Mouse (Mus musculus): ENCODE measurements around the gene Naglu. TPM values are rescaled to one million over a fixed set of nuclear protein-coding genes. Genes with fewer than 3 reads are reported as not detected.

The Naglu gene
- total and polyA plus RNA-seq, 3 experiments, result 11.2 to 33.3 (median 13.8) TPM

DNA sequence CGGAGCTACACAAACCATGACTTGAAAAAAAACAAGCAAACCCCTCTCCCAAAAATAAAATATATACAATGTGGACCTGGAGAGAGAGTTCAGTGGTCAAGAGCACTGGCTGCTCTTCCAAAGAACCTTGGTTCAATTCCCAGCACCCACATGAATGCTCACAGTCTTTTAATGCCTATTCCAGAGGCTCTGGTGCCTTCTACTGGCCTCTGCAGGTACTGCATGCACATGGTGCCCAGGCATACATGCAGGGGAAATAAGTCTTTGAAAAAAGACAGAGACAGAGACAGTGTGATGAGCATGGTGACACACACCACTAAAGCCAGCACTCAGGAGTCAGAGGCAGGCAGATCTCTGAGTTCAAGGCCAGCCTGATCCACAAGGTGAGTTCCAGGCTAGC lies 15.8 kb upstream of the Naglu start:
- Histone ChIP-seq H3K27ac (ENCODE audit: insufficient read depth, low read depth) (no peak overlapping the region), H3K79me2 (replicated peaks; ENCODE audit: control insufficient read depth, extremely low read depth, insufficient read depth, poor library complexity, severe bottlenecking) (no peaks in the 10 kb centered on the region), H3K36me3 (replicated peaks in 1 of 2; ENCODE audit: control insufficient read depth in 1 of 2, insufficient read depth in 1 of 2, low read length in 1 of 2) (peaks cover 87 to 99% of the 10 kb centered on the region in 2 experiments), H3K4me2 (ENCODE audit: insufficient read depth, low read depth, poor library complexity, severe bottlenecking) (no peak overlapping the region), H3K4me1 (ENCODE audit: control insufficient read depth in 1 of 2, insufficient read depth in 2 of 2) (peaks cover 1 to 9% of the 10 kb centered on the region in 2 experiments; a peak in 2 of 4 replicates), H3K9ac (ENCODE audit: insufficient read depth, low read depth) (no peak overlapping the region), H3K4me3 (replicated peaks in 1 of 3; ENCODE audit: low read depth in 2 of 3, low read length in 2 of 3, poor library complexity in 1 of 3) (no peak overlapping the region), H3K9me3 (replicated peaks; ENCODE audit: low read length) (peaks cover 12% of the 10 kb centered on the region), H3K27me3 (replicated peaks) (no peaks in the 10 kb centered on the region)
- dilution Hi-C loops (cut with MboI; ENCODE audit: extremely low pct_ligation_motif_present, extremely low pct_unique_long_range_greater_than_20kb, low sequenced_read_pairs) (no loop called here), in situ Hi-C loops (cut with MboI; ENCODE audit: low pct_ligation_motif_present, low pct_unique_long_range_greater_than_20kb, low sequenced_read_pairs) (no loop called here)
- no peak for TF ChIP-seq KAT2A (IDR thresholded peaks at IDR 0.05; ENCODE audit: insufficient replicate concordance, low read length)
- TF ChIP-seq ETS1 (conservative IDR thresholded peaks at IDR 0.05; ENCODE audit: low read depth, low read length), result no peak
- TF ChIP-seq SIN3A (IDR thresholded peaks at IDR 0.05; ENCODE audit: low read length), result no peak
- no peak for TF ChIP-seq GABPA (IDR thresholded peaks at IDR 0.05; ENCODE audit: insufficient replicate concordance, low read depth, low read length)
- TF ChIP-seq CTCF (conservative IDR thresholded peaks at IDR 0.05 in 1 of 2, IDR thresholded peaks at IDR 0.05 in 1 of 2; ENCODE audit: low read depth in 2 of 2, low read length in 2 of 2), result peak; percentile 47 to 68; a peak in 3 of 4 replicates
- TF ChIP-seq RAD21 (IDR thresholded peaks at IDR 0.05; ENCODE audit: low read depth, low read length), result peak; percentile 61
- TF ChIP-seq EP300 (IDR thresholded peaks at IDR 0.05; ENCODE audit: low read length), result no peak
- TF ChIP-seq SMC3 (IDR thresholded peaks at IDR 0.05; ENCODE audit: low read depth, low read length), result peak; percentile 61
- TF ChIP-seq ZKSCAN1 (IDR thresholded peaks at IDR 0.05; ENCODE audit: borderline replicate concordance, low read depth, low read length), result no peak
- TF ChIP-seq NELFE (IDR thresholded peaks at IDR 0.05; ENCODE audit: low read depth, low read length), result no peak
- TF ChIP-seq E2F4 (IDR thresholded peaks at IDR 0.05; ENCODE audit: insufficient replicate concordance, low read depth, low read length), result no peak
- TF ChIP-seq NRF1 (IDR thresholded peaks at IDR 0.05; ENCODE audit: low read depth, low read length), result no peak
- no peak for TF ChIP-seq RCOR1 (conservative IDR thresholded peaks at IDR 0.05; ENCODE audit: low read depth, low read length)
- no peak for TF ChIP-seq IRF4 (IDR thresholded peaks at IDR 0.05; ENCODE audit: low read depth, low read length)
- peak; percentile 30 for DNase-seq (ENCODE audit: extremely low read depth)

DNA sequence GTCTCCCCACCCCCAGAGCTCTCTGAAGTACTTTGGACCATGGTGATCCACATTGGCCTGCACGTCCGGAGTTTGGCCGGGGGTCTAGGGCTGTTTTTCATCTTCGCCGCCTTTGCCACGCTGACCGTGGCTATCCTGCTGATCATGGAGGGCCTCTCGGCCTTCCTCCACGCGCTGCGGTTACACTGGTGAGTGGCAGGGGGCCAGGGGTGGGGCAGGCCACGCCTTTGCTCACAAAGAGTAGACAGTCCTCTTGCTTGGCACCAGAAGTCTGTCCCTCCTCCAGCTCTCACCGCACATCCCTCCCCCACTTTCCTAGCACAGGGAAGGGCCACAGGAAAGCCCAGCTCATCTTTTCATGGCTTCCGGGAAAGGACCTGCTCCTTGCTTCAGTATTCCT lies 14.4 kb upstream of the Naglu start:
- Histone ChIP-seq H3K4me3 (replicated peaks in 1 of 3; ENCODE audit: low read depth in 2 of 3, low read length in 2 of 3, poor library complexity in 1 of 3) (no peak overlapping the region), H3K79me2 (replicated peaks; ENCODE audit: control insufficient read depth, extremely low read depth, insufficient read depth, poor library complexity, severe bottlenecking) (no peaks in the 10 kb centered on the region), H3K27me3 (replicated peaks) (no peaks in the 10 kb centered on the region), H3K4me2 (ENCODE audit: insufficient read depth, low read depth, poor library complexity, severe bottlenecking) (no peak overlapping the region), H3K36me3 (replicated peaks in 1 of 2; ENCODE audit: control insufficient read depth in 1 of 2, insufficient read depth in 1 of 2, low read length in 1 of 2) (peaks cover 86 to 100% of the 10 kb centered on the region in 2 experiments), H3K9me3 (replicated peaks; ENCODE audit: low read length) (peaks cover 12% of the 10 kb centered on the region), H3K4me1 (ENCODE audit: control insufficient read depth in 1 of 2, insufficient read depth in 2 of 2) (peaks cover 13 to 23% of the 10 kb centered on the region in 2 experiments), H3K27ac (ENCODE audit: insufficient read depth, low read depth) (no peak overlapping the region), H3K9ac (ENCODE audit: insufficient read depth, low read depth) (no peak overlapping the region)
- dilution Hi-C loops (cut with MboI; ENCODE audit: extremely low pct_ligation_motif_present, extremely low pct_unique_long_range_greater_than_20kb, low sequenced_read_pairs), result no loop called here
- in situ Hi-C loops (cut with MboI; ENCODE audit: low pct_ligation_motif_present, low pct_unique_long_range_greater_than_20kb, low sequenced_read_pairs), result loop anchor here (5.0 kb wide), 2 partner anchors 73 to 173 kb away; no protein-coding TSS in a partner anchor
- TF ChIP-seq GABPA (IDR thresholded peaks at IDR 0.05; ENCODE audit: insufficient replicate concordance, low read depth, low read length) (no peak), TCF12 (IDR thresholded peaks at IDR 0.05; ENCODE audit: low read depth, low read length) (no peak), ZMIZ1 (IDR thresholded peaks at IDR 0.05; ENCODE audit: low read depth, low read length) (no peak), ETS1 (conservative IDR thresholded peaks at IDR 0.05; ENCODE audit: low read depth, low read length) (no peak), ELF1 (IDR thresholded peaks at IDR 0.05; ENCODE audit: low read depth, low read length) (no peak), RAD21 (IDR thresholded peaks at IDR 0.05; ENCODE audit: low read depth, low read length) (no peak), MAZ (IDR thresholded peaks at IDR 0.05; ENCODE audit: low read depth, low read length) (no peak)
- DNase-seq (ENCODE audit: extremely low read depth), result no peak
